Mouse (Mus musculus) liver, postnatal 0 days (tissue): ENCODE measurements around the gene Apba1. TPM values are rescaled to one million over a fixed set of nuclear protein-coding genes. Genes with fewer than 3 reads are reported as not detected.

Experiments used
- ATAC-seq: fragments of 200-750 bp; cut with Nextera tagmentation; 2 replicates; pipeline ENCODE4 v1.8.0; 2017; ENCODE audit warnings: mild to moderate bottlenecking, moderate library complexity
- DNase-seq: peaks from one replicate; pipeline ENCODE4 v3.0.0-alpha.2; 2016
- H3K27ac ChIP-seq: fragments of 300-500 bp; sonication (generic); 2 replicates; pipeline ENCODE4 v1.5.1; 2014; ENCODE audit warnings: antibody characterized with exemption, moderate library complexity, mild to moderate bottlenecking, low read depth
- H3K27me3 ChIP-seq: fragments of 300-500 bp; sonication (generic); 2 replicates; pipeline ENCODE4 v1.6.1; 2014; ENCODE audit warnings: low read length, control low read depth, mixed read lengths; ENCODE audit not compliant: insufficient read depth
- H3K36me3 ChIP-seq: fragments of 300-500 bp; sonication (generic); replicated peaks from 2 replicates; pipeline ENCODE4 v1.6.1; 2014; ENCODE audit warnings: mild to moderate bottlenecking, control low read depth, low read length, moderate library complexity, mixed read lengths; ENCODE audit not compliant: insufficient read depth
- H3K4me1 ChIP-seq: fragments of 300-500 bp; sonication (generic); 2 replicates; pipeline ENCODE4 v1.6.1; 2014; ENCODE audit warnings: antibody characterized with exemption, mild to moderate bottlenecking, control low read depth; ENCODE audit not compliant: insufficient read depth
- H3K4me2 ChIP-seq: fragments of 300-500 bp; sonication (generic); 2 replicates; pipeline ENCODE4 v1.6.1; 2014; ENCODE audit warnings: low read depth, mild to moderate bottlenecking, low read length, moderate library complexity, mixed read lengths
- H3K4me3 ChIP-seq: fragments of 300-500 bp; sonication (generic); 2 replicates; pipeline ENCODE4 v1.5.1; 2014; ENCODE audit warnings: low read depth, low read length
- H3K9ac ChIP-seq: fragments of 300-500 bp; sonication (generic); replicated peaks from 2 replicates; pipeline ENCODE4 v1.6.1; 2014; ENCODE audit warnings: mild to moderate bottlenecking, moderate library complexity
- H3K9me3 ChIP-seq: fragments of 300-500 bp; sonication (generic); 2 replicates; pipeline ENCODE4 v1.6.1; 2016; ENCODE audit warnings: mild to moderate bottlenecking, control low read depth, low read length, mixed read lengths
- CTCF ChIP-seq: sonication (generic); IDR thresholded peaks from 2 replicates; pipeline ENCODE4 v1.5.1; 2016; ENCODE audit warnings: antibody characterized with exemption, low read depth
- EP300 ChIP-seq: IDR thresholded peaks from 2 replicates; pipeline ENCODE4 v1.6.1; 2016; ENCODE audit warnings: antibody characterized with exemption, low read depth, mild to moderate bottlenecking
- WGBS: fragments of 180-500 bp; shearing (Covaris S2); extraction: QIAGEN DNeasy Blood & Tissue Kit; methylation state at CpG from one replicate; pipeline ENCODE4 v1.1.7; 2014; ENCODE audit not compliant: insufficient replicate concordance; 5-methylcytosine and 5-hydroxymethylcytosine counted together
- polyA plus RNA-seq: library from polyadenylated mRNA; unstranded; fragments of >200 nt; fragmentation: Nextera tagmentation; extraction: Ambion mirVana; gene quantifications from 2 replicates; pipeline ENCODE4 v1.2.1, GENCODE M21; 2015

The Apba1 gene
- polyA plus RNA-seq, 1 experiment from 2014 or later, result 0.07 TPM

- Histone ChIP-seq H3K27me3 (no peaks in the 10 kb centered on the region), H3K36me3 (no peaks in the 10 kb centered on the region), H3K27ac (no peak overlapping the region), H3K4me2 (no peak overlapping the region), H3K9me3 (no peaks in the 10 kb centered on the region), H3K9ac (no peak overlapping the region), H3K4me1 (no peaks in the 10 kb centered on the region), H3K4me3 (no peak overlapping the region)
- WGBS, result 63% methylated on average over 14 of the region's 14 CpGs
- DNase-seq (no peak), ATAC-seq (no peak)
- TF ChIP-seq EP300 (no peak), CTCF (no peak)
These were observed 75.3 kb downstream of the Apba1 start for GRCm38 (mm10) chr19:23833685-23834682.

- Histone ChIP-seq H3K4me2 (no peak overlapping the region), H3K9me3 (no peaks in the 10 kb centered on the region), H3K27me3 (no peaks in the 10 kb centered on the region), H3K4me3 (no peak overlapping the region), H3K9ac (no peak overlapping the region), H3K4me1 (no peaks in the 10 kb centered on the region), H3K27ac (no peak overlapping the region), H3K36me3 (no peaks in the 10 kb centered on the region)
- DNase-seq (no peak), ATAC-seq (no peak)
- 80% methylated on average over 3 of the region's 3 CpGs for WGBS
- TF ChIP-seq CTCF (no peak), EP300 (no peak)
These were observed 76.0 kb downstream of the Apba1 start for GRCm38 (mm10) chr19:23834721-23835120.

GRCm38 (mm10) chr19:23855832-23856231 is 97.1 kb downstream of the Apba1 start:
- Histone ChIP-seq H3K4me3 (no peak overlapping the region), H3K27ac (no peak overlapping the region), H3K4me1 (no peaks in the 10 kb centered on the region), H3K9me3 (no peaks in the 10 kb centered on the region), H3K9ac (no peak overlapping the region), H3K4me2 (no peak overlapping the region), H3K27me3 (no peaks in the 10 kb centered on the region), H3K36me3 (no peaks in the 10 kb centered on the region)
- DNase-seq (no peak), ATAC-seq (no peak)
- WGBS, result 75% methylated on average over 7 of the region's 7 CpGs
- TF ChIP-seq EP300 (no peak), CTCF (no peak)

GRCm38 (mm10) chr19:23858091-23858490 is 99.4 kb downstream of the Apba1 start:
- TF ChIP-seq CTCF (0 out of 2 replicates have a peak, but pooled peaks have one; percentile 20), EP300 (no peak)
- 81% methylated on average over 4 of the region's 4 CpGs for WGBS
- Histone ChIP-seq H3K4me1 (no peaks in the 10 kb centered on the region), H3K9ac (no peak overlapping the region), H3K27me3 (no peaks in the 10 kb centered on the region), H3K9me3 (no peaks in the 10 kb centered on the region), H3K4me3 (no peak overlapping the region), H3K36me3 (no peaks in the 10 kb centered on the region), H3K27ac (no peak overlapping the region), H3K4me2 (no peak overlapping the region)
- ATAC-seq (no peak), DNase-seq (no peak)

- no peak for DNase-seq
- Histone ChIP-seq H3K9me3 (no peaks in the 10 kb centered on the region), H3K36me3 (no peaks in the 10 kb centered on the region), H3K4me3 (no peak overlapping the region), H3K27me3 (no peaks in the 10 kb centered on the region), H3K27ac (no peak overlapping the region), H3K4me1 (no peaks in the 10 kb centered on the region), H3K4me2 (no peak overlapping the region), H3K9ac (no peak overlapping the region)
- TF ChIP-seq EP300, result no peak
- TF ChIP-seq CTCF, result no peak
- no peak for ATAC-seq
- WGBS, result 83% methylated on average over 9 of the region's 9 CpGs
These were observed 100.1 kb downstream of the Apba1 start for GRCm38 (mm10) chr19:23858781-23859180.

GRCm38 (mm10) chr19:23860151-23860820 is 101.6 kb downstream of the Apba1 start:
- no peak overlapping the region for H3K9ac ChIP-seq
- ATAC-seq, result no peak
- DNase-seq, result peak; percentile 24
- TF ChIP-seq CTCF (peak; percentile 66), EP300 (no peak)
- no peak overlapping the region for H3K27ac ChIP-seq
- H3K27me3 ChIP-seq, result no peaks in the 10 kb centered on the region
- H3K4me2 ChIP-seq, result no peak overlapping the region
- H3K9me3 ChIP-seq, result no peaks in the 10 kb centered on the region
- H3K36me3 ChIP-seq, result no peaks in the 10 kb centered on the region
- H3K4me1 ChIP-seq, result no peaks in the 10 kb centered on the region
- 26% methylated on average over 13 of the region's 13 CpGs for WGBS
- H3K4me3 ChIP-seq, result no peak overlapping the region
